Mouse (Mus musculus) CD4-positive, CD25-positive, alpha-beta regulatory T cell, adult 2 months (primary cell): Measurements from ENCODE around the gene Zfp385a.
"Not testable (repeated sequence)": the region's sequence is repeated elsewhere in the genome, so short reads cannot be mapped to it uniquely, and the experiment has no call there.

Experiments
- DNase-seq: peaks from one replicate; pipeline ENCODE4 v3.0.0-alpha.2; 2012; ENCODE audit warnings: low read depth, low spot score

Gene Zfp385a

DNA sequence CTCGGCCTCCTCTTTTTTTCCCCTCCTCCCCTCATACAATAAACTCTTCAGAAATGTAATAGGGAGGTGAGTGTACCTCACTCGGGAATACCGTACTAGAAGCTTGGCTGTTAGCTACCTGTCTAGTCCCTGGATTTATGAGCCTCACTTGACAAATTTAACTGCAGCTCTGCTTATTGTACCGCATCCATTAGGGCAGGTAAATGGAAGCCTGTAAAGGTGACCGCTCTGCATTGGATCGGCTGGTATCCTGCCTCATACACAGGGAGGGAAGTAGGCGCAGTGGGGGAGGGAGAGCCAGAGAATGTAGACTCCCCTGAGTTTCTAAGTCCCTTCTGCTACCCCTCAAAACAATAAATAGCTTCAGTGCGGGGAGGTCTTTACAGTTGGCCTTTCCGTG is 49.0 kb downstream of the Zfp385a start:
- no peak for DNase-seq

- no peak for DNase-seq
Measured at GRCm38 (mm10) chr15:103290417-103290816, 49.5 kb downstream of the Zfp385a start.

- no peak for DNase-seq
Measured at GRCm38 (mm10) chr15:103289600-103289999, 50.3 kb downstream of the Zfp385a start.

GRCm38 (mm10) chr15:103285778-103286417 is 54.0 kb downstream of the Zfp385a start:
- DNase-seq: no peak

GRCm38 (mm10) chr15:103284647-103285046 is 55.2 kb downstream of the Zfp385a start:
- DNase-seq: no peak

DNA sequence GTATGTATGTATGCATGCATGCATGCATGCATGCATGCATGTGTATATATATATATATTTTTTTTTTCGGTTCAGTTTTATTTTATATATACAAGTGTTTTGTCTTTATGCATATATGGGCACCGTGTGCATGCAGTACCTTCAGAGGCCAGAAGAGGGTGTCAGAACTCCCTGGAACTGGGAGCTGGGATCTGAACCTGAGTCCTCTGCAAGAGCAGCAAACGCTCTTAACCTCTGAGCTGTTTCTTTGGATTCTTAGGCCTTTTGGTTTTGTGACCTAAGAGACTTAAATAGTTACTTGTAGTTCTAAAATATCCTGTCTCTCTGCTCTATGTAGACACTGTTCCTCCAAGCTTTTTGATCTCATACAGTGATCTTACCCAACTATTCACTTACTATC is 55.8 kb downstream of the Zfp385a start:
- peak; percentile 61 for DNase-seq

GRCm38 (mm10) chr15:103281465-103282205 is 58.3 kb downstream of the Zfp385a start:
- DNase-seq: no peak

DNA sequence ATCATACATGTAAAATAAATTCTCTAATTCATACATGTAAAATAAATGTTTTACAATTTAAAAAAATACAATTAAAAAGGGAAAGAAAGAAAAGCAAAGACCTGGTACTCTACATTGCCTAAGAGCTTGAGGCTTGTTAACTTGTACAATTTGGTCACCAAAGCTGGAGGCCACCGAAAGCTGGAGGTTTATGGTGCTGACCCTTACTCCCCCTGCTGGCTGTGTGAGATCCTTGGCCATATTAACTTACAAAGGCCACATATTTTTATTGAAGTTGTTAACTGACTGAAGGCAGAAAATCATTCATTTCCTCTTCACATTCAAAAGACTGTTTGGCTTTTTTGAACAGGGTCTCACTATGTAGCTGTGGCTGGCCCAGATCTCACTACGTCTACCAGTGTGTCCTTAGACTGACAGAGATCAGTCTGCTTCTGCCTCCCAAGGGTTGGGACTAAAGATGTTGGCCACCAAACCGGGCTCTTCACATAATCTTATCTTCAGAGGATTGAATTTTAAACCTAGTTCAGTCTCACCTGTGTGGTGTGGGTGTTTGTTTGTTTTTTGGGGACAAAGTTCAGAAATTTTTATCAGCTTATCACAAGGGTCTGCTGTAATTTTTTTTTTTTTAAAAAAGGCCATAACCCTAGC is 59.0 kb downstream of the Zfp385a start:
- peak; percentile 68 for DNase-seq

- DNase-seq: peak; percentile 74
Measured at GRCm38 (mm10) chr15:103279750-103280149, 60.1 kb downstream of the Zfp385a start.

- no peak for DNase-seq
Measured at GRCm38 (mm10) chr15:103277949-103278348, 61.9 kb downstream of the Zfp385a start.

DNA sequence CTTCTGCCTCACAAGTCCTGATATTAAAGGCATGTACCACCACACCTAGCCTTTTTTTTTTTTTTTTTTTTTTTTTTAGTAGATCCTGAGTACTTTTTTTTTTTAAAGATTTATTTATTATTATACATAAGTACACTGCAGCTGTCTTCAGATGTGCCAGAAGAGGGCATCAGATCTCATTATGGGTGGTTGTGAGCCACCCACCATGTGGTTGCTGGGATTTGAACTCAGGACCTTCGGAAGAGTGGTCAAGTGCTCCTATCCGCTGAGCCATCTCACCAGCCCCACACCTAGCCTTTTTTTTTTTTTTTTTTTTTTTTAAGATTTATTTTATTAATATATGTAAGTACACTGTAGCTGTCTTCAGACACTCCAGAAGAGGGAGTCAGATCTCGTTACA is 64.0 kb downstream of the Zfp385a start:
- not testable (repeated sequence) for DNase-seq

DNA sequence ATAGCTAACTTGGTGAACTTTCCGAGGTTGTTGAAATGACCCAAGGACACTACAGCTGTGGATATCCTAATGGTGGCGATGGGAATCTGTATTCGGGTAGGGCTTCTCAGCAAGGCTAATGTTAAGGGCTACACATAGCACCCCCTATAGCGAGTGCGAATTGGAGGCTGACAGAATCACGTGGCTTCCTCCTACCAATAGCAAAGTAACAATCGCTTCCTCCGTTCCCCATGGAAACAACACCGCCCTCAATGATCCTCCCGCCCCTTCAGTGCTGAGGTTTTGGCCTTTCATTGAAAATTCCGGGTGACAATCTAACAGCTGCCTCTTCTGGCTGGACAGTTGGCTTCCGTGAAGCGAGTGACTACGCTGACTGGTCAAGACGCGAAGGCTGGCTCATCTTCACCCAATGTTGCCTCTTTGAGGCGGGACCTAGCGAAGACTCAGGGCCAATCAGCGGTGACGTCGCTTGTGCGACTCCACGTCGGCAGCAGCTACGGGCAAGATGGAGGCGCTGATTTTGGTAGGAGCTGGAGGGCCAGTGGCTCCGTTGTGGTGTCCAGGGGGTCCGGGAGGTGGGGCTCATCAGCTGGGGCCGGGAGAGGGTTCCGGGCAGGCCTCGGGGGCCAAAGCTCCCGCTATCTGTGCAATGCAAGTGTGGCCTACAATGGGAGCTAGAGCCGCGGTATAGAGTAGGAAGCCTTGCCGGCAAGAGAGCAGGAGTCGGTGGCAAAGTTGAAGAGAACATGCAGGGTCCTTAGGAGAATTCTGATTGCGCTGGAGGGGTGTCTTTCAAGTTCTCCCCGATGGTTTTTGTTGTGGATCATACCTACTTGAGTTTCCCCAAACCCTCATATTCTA is 67.2 kb downstream of the Zfp385a start, which contains the start of gene Copz1:
Gene Copz1 (plus strand): TSS at position 296 of the 861 bp plus-strand sequence.
- DNase-seq: peak; percentile 98

GRCm38 (mm10) chr15:103268903-103269302 is 71.0 kb downstream of the Zfp385a start:
- DNase-seq: no peak

- no peak for DNase-seq
Measured at GRCm38 (mm10) chr15:103264794-103265193, 75.1 kb downstream of the Zfp385a start.
